Mouse (Mus musculus): ENCODE results near the gene Mucl3.
A peak's percentile ranks its signal among the peaks of the same experiment; 100 is the strongest.

Mucl3 gene

GRCm38 (mm10) chr17:35635699-35636111 is 7.8 kb downstream of the Mucl3 start:
- DNase-seq (ENCODE audit: extremely low spot score, low spot score), result peak; percentile 74

GRCm38 (mm10) chr17:35635202-35635601 is 8.3 kb downstream of the Mucl3 start:
- no peak for DNase-seq (ENCODE audit: extremely low spot score, low spot score)

- no peak for DNase-seq (ENCODE audit: extremely low spot score, low spot score)
Observed at GRCm38 (mm10) chr17:35633992-35634391, 9.5 kb downstream of the Mucl3 start.

GRCm38 (mm10) chr17:35626537-35626936 is 17.0 kb downstream of the Mucl3 start, which contains the start of gene Gm9573:
Gene Gm9573 (minus strand): TSS chr17:35626637.
- DNase-seq (ENCODE audit: extremely low spot score, low spot score), result no peak

- DNase-seq (ENCODE audit: extremely low spot score, low spot score), result no peak
Observed at GRCm38 (mm10) chr17:35617127-35617526, 26.4 kb downstream of the Mucl3 start.

- no peak for DNase-seq (ENCODE audit: extremely low spot score, low spot score)
Observed at GRCm38 (mm10) chr17:35601736-35602354, 41.6 kb downstream of the Mucl3 start.

- no peak for DNase-seq (ENCODE audit: extremely low spot score, low spot score)
Observed at GRCm38 (mm10) chr17:35601249-35601648, 42.2 kb downstream of the Mucl3 start, which contains the start of gene Sfta2. Gene Sfta2 (plus strand): TSS chr17:35601549.

- DNase-seq (ENCODE audit: extremely low spot score, low spot score), result no peak
Observed at GRCm38 (mm10) chr17:35597399-35597798, 46.1 kb downstream of the Mucl3 start.

GRCm38 (mm10) chr17:35594456-35594855 is 49.0 kb downstream of the Mucl3 start:
- no peak for DNase-seq (ENCODE audit: extremely low spot score, low spot score)

GRCm38 (mm10) chr17:35593786-35594185 is 49.7 kb downstream of the Mucl3 start:
- no peak for DNase-seq (ENCODE audit: extremely low spot score, low spot score)

GRCm38 (mm10) chr17:35592131-35592530 is 51.4 kb downstream of the Mucl3 start:
- DNase-seq (ENCODE audit: extremely low spot score, low spot score), result no peak

GRCm38 (mm10) chr17:35591731-35592130 is 51.8 kb downstream of the Mucl3 start:
- no peak for DNase-seq (ENCODE audit: extremely low spot score, low spot score)

GRCm38 (mm10) chr17:35591219-35591578 is 52.3 kb downstream of the Mucl3 start:
- DNase-seq (ENCODE audit: extremely low spot score, low spot score), result no peak

GRCm38 (mm10) chr17:35590410-35591218 is 52.9 kb downstream of the Mucl3 start:
- DNase-seq (ENCODE audit: extremely low spot score, low spot score), result peak; percentile 82

- no peak for DNase-seq (ENCODE audit: extremely low spot score, low spot score)
Observed at GRCm38 (mm10) chr17:35588387-35588786, 55.1 kb downstream of the Mucl3 start.

GRCm38 (mm10) chr17:35587291-35587690 is 56.2 kb downstream of the Mucl3 start:
- no peak for DNase-seq (ENCODE audit: extremely low spot score, low spot score)
